Mouse (Mus musculus): Measurements from ENCODE around the gene Fbxw25. TPM values are rescaled to one million over a fixed set of nuclear protein-coding genes. Genes with fewer than 3 reads are reported as not detected.
A peak's percentile ranks its signal among the peaks of the same experiment; 100 is the strongest.
"Not testable (repeated sequence)": the region's sequence is repeated elsewhere in the genome, so short reads cannot be mapped to it uniquely, and the experiment has no call there.

Fbxw25 gene
- not detected in 2 replicates for polyA plus RNA-seq (2016; fragmentation: Nextera tagmentation; extraction: Ambion mirVana)

DNA sequence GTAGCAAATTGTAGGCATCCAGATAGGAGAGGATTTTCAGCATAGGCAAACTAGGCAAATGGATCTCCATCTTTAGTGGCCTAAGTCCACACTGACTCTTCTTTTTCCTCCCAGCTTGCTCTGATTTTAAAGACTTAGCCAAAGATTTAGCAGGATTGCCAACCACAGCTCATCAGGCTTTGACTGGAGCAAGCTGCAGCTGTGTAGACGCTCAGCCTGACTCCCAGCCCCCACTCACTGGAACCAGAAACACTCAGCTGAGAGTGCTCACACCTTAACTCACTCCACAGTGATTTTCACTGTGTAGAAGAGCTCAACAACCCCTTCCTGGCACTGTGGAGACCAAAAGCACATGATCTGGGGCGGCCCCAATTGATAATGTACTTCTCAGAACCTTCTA, at the start of gene Fbxw25:
Gene Fbxw25 (minus strand): TSS at position 101 of the 400 bp plus-strand sequence.
- not testable (repeated sequence) for H3K4me3 ChIP-seq; DNase-seq (ENCODE audit: low spot score); H3K27me3 ChIP-seq (replicated peaks; ENCODE audit: low read depth, poor library complexity, severe bottlenecking); H3K9me3 ChIP-seq; H3K4me1 ChIP-seq; H3K36me3 ChIP-seq (replicated peaks); H3K27ac ChIP-seq (replicated peaks)
- WGBS, result 67% methylated on average over 2 of the region's 2 CpGs

DNA sequence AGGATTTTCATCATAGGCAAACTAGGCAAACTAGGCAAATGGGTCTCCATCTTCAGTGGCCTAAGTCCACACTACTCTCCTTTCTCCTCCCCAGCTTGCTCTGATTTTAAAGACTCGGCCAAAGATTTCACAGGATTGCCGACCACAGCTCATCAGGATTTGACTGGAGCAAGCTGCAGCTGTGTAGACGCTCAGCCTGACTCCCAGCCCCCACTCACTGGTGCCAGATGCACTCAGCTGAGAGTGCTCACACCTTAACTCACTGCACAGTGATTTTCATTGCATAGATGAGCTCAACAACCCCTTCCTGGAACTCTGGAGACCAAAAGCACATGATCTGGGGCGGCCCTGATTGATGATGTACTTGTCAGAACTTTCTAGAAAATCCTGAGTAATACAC, 38.1 kb upstream of the Fbxw25 start, which contains the start of gene Fbxw18:
Gene Fbxw18 (minus strand): TSS at position 101 of the 400 bp plus-strand sequence.
- H3K36me3 ChIP-seq (replicated peaks); H3K27me3 ChIP-seq (replicated peaks; ENCODE audit: low read depth, poor library complexity, severe bottlenecking); H3K4me1 ChIP-seq; DNase-seq (ENCODE audit: low spot score); H3K9me3 ChIP-seq; H3K27ac ChIP-seq (replicated peaks); H3K4me3 ChIP-seq: not testable (repeated sequence)
- 76% methylated on average over 4 of the region's 4 CpGs for WGBS

DNA sequence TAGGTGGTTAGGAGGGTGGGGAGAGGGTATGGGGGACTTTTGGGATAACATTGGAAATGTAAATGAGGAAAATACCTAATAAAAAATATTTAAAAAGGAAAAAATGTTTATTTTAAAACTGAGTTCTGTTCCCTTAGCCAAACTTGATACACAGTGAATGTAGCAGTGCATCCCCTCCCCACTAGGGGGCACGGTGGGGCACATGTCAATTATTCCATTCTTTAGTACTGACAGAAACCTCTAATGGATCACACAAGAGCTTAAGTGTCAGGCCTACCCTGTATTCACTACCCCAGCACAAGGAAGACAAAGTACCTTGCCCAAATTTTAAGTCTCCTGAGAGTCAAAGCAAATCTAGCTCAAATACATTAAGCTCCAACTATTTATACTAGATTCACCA, 20.8 kb upstream of the Fbxw25 start:
- 2% methylated on average over 1 of the region's 1 CpGs for WGBS
- Histone ChIP-seq H3K27me3 (replicated peaks; ENCODE audit: low read depth, poor library complexity, severe bottlenecking) (no peaks in the 10 kb centered on the region), H3K27ac (replicated peaks) (no peak overlapping the region), H3K36me3 (replicated peaks) (no peaks in the 10 kb centered on the region), H3K4me1 (no peaks in the 10 kb centered on the region), H3K4me3 (no peak overlapping the region), H3K9me3 (0 out of 2 replicates have a peak, but pooled peaks cover 2% of the 10 kb centered on the region)
- DNase-seq (ENCODE audit: low spot score), result peak; percentile 47

DNA sequence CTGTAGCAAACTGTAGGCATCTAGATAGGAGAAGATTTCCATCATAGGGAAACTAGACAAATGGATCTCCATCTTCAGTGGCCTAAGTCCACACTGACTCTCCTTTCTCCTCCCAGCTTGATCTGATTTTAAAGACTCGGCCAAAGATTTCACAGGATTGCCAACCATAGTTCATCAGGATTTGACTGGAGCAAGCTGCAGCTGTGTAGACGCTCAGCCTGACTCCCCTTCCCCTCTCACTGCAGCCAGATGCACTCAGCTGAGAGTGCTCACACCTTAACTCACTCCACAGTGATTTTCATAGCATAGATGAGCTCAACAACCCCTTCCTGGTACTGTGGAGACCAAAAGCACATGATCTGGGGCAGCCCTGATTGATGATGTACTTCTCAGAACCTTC, 38.5 kb downstream of the Fbxw25 start, which contains the start of gene Fbxw24:
Gene Fbxw24 (minus strand): TSS at position 101 of the 400 bp plus-strand sequence.
- not testable (repeated sequence) for H3K36me3 ChIP-seq (replicated peaks); DNase-seq (ENCODE audit: low spot score); H3K9me3 ChIP-seq; H3K4me1 ChIP-seq; H3K27me3 ChIP-seq (replicated peaks; ENCODE audit: low read depth, poor library complexity, severe bottlenecking); H3K27ac ChIP-seq (replicated peaks); H3K4me3 ChIP-seq
- WGBS, result 85% methylated on average over 2 of the region's 2 CpGs

DNA sequence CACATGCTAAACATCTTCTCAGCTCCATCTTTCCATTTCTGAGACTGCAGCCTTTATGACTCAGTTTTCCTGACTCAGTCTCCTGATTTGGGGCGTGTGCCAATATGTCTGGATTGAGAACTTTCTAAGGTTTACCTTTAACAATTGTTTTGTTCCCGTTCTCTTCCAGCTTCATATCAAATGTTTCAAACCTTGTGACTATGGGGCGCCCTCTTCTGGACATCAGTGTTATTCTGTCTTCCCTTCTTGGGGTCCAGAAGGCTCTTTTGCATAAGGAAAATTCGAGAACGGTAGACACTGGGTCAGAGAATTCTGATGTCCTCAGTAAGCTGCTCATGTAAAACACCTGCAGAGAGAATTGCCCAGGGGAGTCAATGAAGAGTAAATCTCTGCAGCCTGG, 57.6 kb downstream of the Fbxw25 start:
- peak; percentile 15 for DNase-seq (ENCODE audit: low spot score)

DNA sequence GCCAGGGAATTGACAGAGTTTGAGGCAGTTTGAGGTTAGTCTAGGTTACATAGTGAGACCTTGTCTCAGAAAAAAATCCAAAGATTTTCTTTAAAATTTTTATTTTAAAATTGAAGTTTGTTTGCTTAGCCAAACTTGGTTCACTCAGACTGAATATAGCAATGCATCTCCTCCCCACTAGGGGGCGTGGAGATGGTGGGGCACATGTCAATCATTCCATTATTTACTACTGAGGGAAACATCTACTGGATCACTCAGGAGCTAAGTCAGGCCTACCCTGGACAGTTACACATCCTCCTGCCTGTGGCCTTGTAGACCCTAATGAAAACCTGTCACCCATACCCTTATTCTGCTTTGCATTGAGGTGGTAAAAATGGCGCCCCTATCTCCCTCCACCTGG, 62.3 kb downstream of the Fbxw25 start:
- H3K4me3 ChIP-seq; DNase-seq (ENCODE audit: low spot score); H3K27me3 ChIP-seq (replicated peaks; ENCODE audit: low read depth, poor library complexity, severe bottlenecking); H3K27ac ChIP-seq (replicated peaks); H3K4me1 ChIP-seq; H3K36me3 ChIP-seq (replicated peaks); H3K9me3 ChIP-seq: not testable (repeated sequence)
- 61% methylated on average over 2 of the region's 2 CpGs for WGBS

More for the DNA sequence above, 57.6 kb downstream of the Fbxw25 start:
- H3K27ac ChIP-seq (replicated peaks); H3K4me1 ChIP-seq; H3K4me3 ChIP-seq; H3K36me3 ChIP-seq (replicated peaks); H3K27me3 ChIP-seq (replicated peaks; ENCODE audit: low read depth, poor library complexity, severe bottlenecking); H3K9me3 ChIP-seq: not testable (repeated sequence)
- 45% methylated on average over 5 of the region's 5 CpGs for WGBS

DNA sequence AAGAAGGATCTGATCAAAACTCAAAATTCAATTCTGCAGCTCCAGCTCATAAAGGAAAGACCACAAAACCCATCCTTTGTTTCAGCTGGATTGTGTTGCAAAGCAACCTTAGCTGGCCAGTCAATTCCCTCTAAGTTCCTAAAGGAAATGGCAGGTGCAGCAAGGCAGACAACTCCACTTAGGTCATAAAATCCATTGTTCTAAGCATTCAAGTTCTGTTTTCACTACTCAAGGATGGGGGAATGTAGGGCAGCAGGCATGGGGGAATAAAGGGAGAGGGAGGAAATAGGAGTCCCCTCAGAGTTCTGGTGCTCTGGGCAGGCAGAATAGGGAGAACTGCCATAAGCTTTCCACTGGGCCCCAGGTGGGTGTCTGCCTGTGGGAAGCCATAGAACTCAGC, 67.2 kb downstream of the Fbxw25 start:
- DNase-seq (ENCODE audit: low spot score), result no peak
- H3K9me3 ChIP-seq, result 0 out of 2 replicates have a peak, but pooled peaks cover 2% of the 10 kb centered on the region
- no peaks in the 10 kb centered on the region for H3K4me1 ChIP-seq
- H3K27me3 ChIP-seq (replicated peaks; ENCODE audit: low read depth, poor library complexity, severe bottlenecking), result no peaks in the 10 kb centered on the region
- H3K36me3 ChIP-seq (replicated peaks), result no peaks in the 10 kb centered on the region
- H3K4me3 ChIP-seq, result no peak overlapping the region
- H3K27ac ChIP-seq (replicated peaks), result no peak overlapping the region

Other genes with a start within 250 kb of the Fbxw25 start
- not detected in 2 replicates for gene Fbxw16, start 215.5 kb downstream of the Fbxw25 start, polyA plus RNA-seq (2016; fragmentation: Nextera tagmentation; extraction: Ambion mirVana)
- not detected in 2 replicates for gene Fbxw19, start 168.8 kb downstream of the Fbxw25 start, polyA plus RNA-seq (2016; fragmentation: Nextera tagmentation; extraction: Ambion mirVana)
- not detected in 2 replicates for gene Fbxw15, start 96.4 kb downstream of the Fbxw25 start, polyA plus RNA-seq (2016; fragmentation: Nextera tagmentation; extraction: Ambion mirVana)
- not detected in 2 replicates for gene Fbxw24, start 38.6 kb downstream of the Fbxw25 start, polyA plus RNA-seq (2016; fragmentation: Nextera tagmentation; extraction: Ambion mirVana)
- not detected in 2 replicates for gene Fbxw18, start 38.0 kb upstream of the Fbxw25 start, polyA plus RNA-seq (2016; fragmentation: Nextera tagmentation; extraction: Ambion mirVana)
- not detected in 2 replicates for gene Fbxw26, start 81.4 kb upstream of the Fbxw25 start, polyA plus RNA-seq (2016; fragmentation: Nextera tagmentation; extraction: Ambion mirVana)
- not detected in 2 replicates for gene Fbxw27, start 126.0 kb upstream of the Fbxw25 start, polyA plus RNA-seq (2016; fragmentation: Nextera tagmentation; extraction: Ambion mirVana)
- not detected in 2 replicates for gene Spink8, start 147.6 kb upstream of the Fbxw25 start, polyA plus RNA-seq (2016; fragmentation: Nextera tagmentation; extraction: Ambion mirVana)
- gene Nme6, start 168.1 kb upstream of the Fbxw25 start, polyA plus RNA-seq (2016; fragmentation: Nextera tagmentation; extraction: Ambion mirVana), result 107 and 115 TPM in 2 replicates
- 0.20 TPM in 1 of 2 replicates, not detected in the other for gene Camp, start 185.0 kb upstream of the Fbxw25 start, polyA plus RNA-seq (2016; fragmentation: Nextera tagmentation; extraction: Ambion mirVana)
- 46.7 and 47.0 TPM in 2 replicates for gene Cdc25a, start 210.9 kb upstream of the Fbxw25 start, polyA plus RNA-seq (2016; fragmentation: Nextera tagmentation; extraction: Ambion mirVana)

Measured in embryonic facial prominence, embryonic 10.5 days (tissue).